9 mouse cellular contexts compared by ENCODE assay signal in the genomic region with DNA sequence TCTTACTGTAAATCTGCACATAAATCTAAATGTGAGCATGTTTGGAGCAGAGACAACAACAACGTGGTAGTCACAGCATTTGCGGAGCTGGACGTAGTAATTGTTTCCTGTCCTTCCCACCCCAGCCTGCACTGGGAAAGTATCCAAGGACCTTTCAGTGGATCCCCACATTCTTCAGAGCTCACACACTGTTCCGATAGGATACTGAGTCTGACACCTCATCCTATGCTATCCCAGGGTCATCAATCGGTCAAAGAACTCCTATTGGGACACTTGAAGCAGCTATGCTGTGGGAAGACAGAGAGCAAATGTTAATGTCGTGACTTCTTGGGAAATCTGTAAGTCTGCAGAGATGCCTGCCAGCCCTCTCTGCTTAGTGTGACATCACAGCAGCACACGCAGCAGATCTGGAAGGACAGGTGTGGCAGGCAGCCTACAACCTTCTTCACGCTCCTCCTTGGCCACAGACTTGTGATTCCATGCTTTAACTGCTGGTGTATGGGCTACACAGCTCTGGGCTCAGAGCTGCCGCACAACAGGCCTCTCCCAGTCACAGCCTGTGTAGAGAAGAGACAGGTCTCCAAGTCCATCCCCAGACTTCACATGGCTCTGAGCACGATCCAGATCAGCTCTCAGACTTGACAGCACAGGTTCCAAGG.
DNase-seq lines count a peak whose midpoint lies in the region; ATAC-seq and TF ChIP-seq lines count a peak whose summit lies in the region.
"Had no signal": no experiment of that assay in that cellular context is flagged by ENCODE, and none has a peak within 500 bp of the region (broad histone marks: within the 10 kb centered on the region; RNA-seq: fewer than 3 reads in every experiment).

No protein-coding gene starts in this region.

- no peak overlapping the region for H3K27ac ChIP-seq in hindbrain, embryonic 16.5 days (ENCODE audit: low read depth, low read length)
- no peak overlapping the region for H3K27ac ChIP-seq in hindbrain, embryonic 10.5 days
- peak overlapping the region; percentile 74; the same call in 1 of the 2 replicates for H3K27ac ChIP-seq in embryonic fibroblast, embryonic 13.5 days (ENCODE audit: insufficient read depth, low read length)
- H3K27ac ChIP-seq in kidney, embryonic 14.5 days (ENCODE audit: low read depth, low read length) = peak overlapping the region; percentile 51; the same call in 1 of the 2 replicates
- H3K27ac ChIP-seq: embryonic facial prominence, embryonic 13.5 days had no signal

- no peaks in the 10 kb centered on the region for H3K27me3 ChIP-seq in hindbrain, embryonic 16.5 days (replicated peaks; ENCODE audit: control insufficient read depth, insufficient read depth, low read length)
- no peaks in the 10 kb centered on the region for H3K27me3 ChIP-seq in hindbrain, embryonic 10.5 days (ENCODE audit: insufficient read depth, poor library complexity, severe bottlenecking)
- H3K27me3 ChIP-seq in kidney, embryonic 14.5 days (ENCODE audit: control insufficient read depth, insufficient read depth, low read length) = no peaks in the 10 kb centered on the region
- H3K27me3 ChIP-seq: embryonic facial prominence, embryonic 13.5 days had no signal

- DNase-seq in hindbrain, embryonic 10.5 days (ENCODE audit: low spot score) = no peak
- peak; percentile 61 to 76 for DNase-seq in lung, postnatal 4 days
- DNase-seq in layer of hippocampus, adult 9-11 months = no peak
- DNase-seq in frontal cortex, postnatal 10 days (ENCODE audit: low spot score in 2 of 2) = no peak
- DNase-seq: cerebellum, postnatal 14 days had no signal

- WGBS in hindbrain, embryonic 16.5 days = 72% methylated on average over 10 of the region's 10 CpGs
- WGBS in hindbrain, embryonic 10.5 days = 84% methylated on average over 10 of the region's 10 CpGs
- WGBS in kidney, embryonic 14.5 days = 60% methylated on average over 10 of the region's 10 CpGs

- H3K4me3 ChIP-seq in hindbrain, embryonic 16.5 days (ENCODE audit: low read length) = no peak overlapping the region
- H3K4me3 ChIP-seq in hindbrain, embryonic 10.5 days = no peak overlapping the region
- no peak overlapping the region for H3K4me3 ChIP-seq in embryonic fibroblast, embryonic 13.5 days (ENCODE audit: insufficient read depth, low read length)
- H3K4me3 ChIP-seq in kidney, embryonic 14.5 days (ENCODE audit: low read length) = no peak overlapping the region
- H3K4me3 ChIP-seq: embryonic facial prominence, embryonic 13.5 days had no signal

- TF ChIP-seq POLR2A in embryonic fibroblast, embryonic 13.5 days (IDR thresholded peaks at IDR 0.05; ENCODE audit: low read depth, low read length) = no peak

- no peaks in the 10 kb centered on the region for H3K4me1 ChIP-seq in hindbrain, embryonic 16.5 days (ENCODE audit: control insufficient read depth, insufficient read depth, low read depth, low read length)
- peaks cover 4% of the 10 kb centered on the region; the same call in 1 of the 2 replicates for H3K4me1 ChIP-seq in hindbrain, embryonic 10.5 days (replicated peaks)
- peaks cover 9% of the 10 kb centered on the region for H3K4me1 ChIP-seq in embryonic fibroblast, embryonic 13.5 days (ENCODE audit: control insufficient read depth, insufficient read depth, low read length)
- peaks cover 6% of the 10 kb centered on the region; the same call in 1 of the 2 replicates for H3K4me1 ChIP-seq in kidney, embryonic 14.5 days (ENCODE audit: control insufficient read depth, insufficient read depth, low read length)

- H3K4me2 ChIP-seq in hindbrain, embryonic 16.5 days (ENCODE audit: low read length) = no peak overlapping the region
- no peak overlapping the region for H3K4me2 ChIP-seq in kidney, embryonic 14.5 days (replicated peaks; ENCODE audit: low read depth, low read length)
- H3K4me2 ChIP-seq: embryonic facial prominence, embryonic 13.5 days had no signal

- H3K9me3 ChIP-seq in hindbrain, embryonic 16.5 days (ENCODE audit: control insufficient read depth, low read length) = no peaks in the 10 kb centered on the region
- H3K9me3 ChIP-seq in hindbrain, embryonic 10.5 days = no peaks in the 10 kb centered on the region
- H3K9me3 ChIP-seq in kidney, embryonic 14.5 days (ENCODE audit: control insufficient read depth, low read length) = no peaks in the 10 kb centered on the region
- H3K9me3 ChIP-seq: embryonic facial prominence, embryonic 13.5 days had no signal

- no peak for ATAC-seq in hindbrain, embryonic 16.5 days
- no peak for ATAC-seq in kidney, embryonic 14.5 days (ENCODE audit: low FRiP score, low TSS enrichment)

- TF ChIP-seq CTCF in embryonic fibroblast, embryonic 13.5 days (IDR thresholded peaks at IDR 0.05; ENCODE audit: borderline replicate concordance, insufficient read depth, low read length) = no peak

- 0 out of 2 replicates have a peak overlapping the region, but pooled peaks have one; percentile 7 for H3K9ac ChIP-seq in hindbrain, embryonic 16.5 days (ENCODE audit: low read depth, low read length)
- H3K9ac ChIP-seq in kidney, embryonic 14.5 days (ENCODE audit: low read depth, low read length) = peak overlapping the region; percentile 34; the same call in 1 of the 2 replicates
- H3K9ac ChIP-seq: embryonic facial prominence, embryonic 13.5 days had no signal

- no peaks in the 10 kb centered on the region for H3K36me3 ChIP-seq in hindbrain, embryonic 16.5 days (ENCODE audit: control insufficient read depth, insufficient read depth, low read length)
- no peaks in the 10 kb centered on the region for H3K36me3 ChIP-seq in hindbrain, embryonic 10.5 days
- H3K36me3 ChIP-seq in kidney, embryonic 14.5 days (ENCODE audit: control insufficient read depth, insufficient read depth, low read length) = no peaks in the 10 kb centered on the region
- H3K36me3 ChIP-seq: embryonic facial prominence, embryonic 13.5 days had no signal

Comparison
In these comparisons a context has a peak if more than half of its experiments do, and no peak if none do; other contexts are left out.
1. H3K27ac ChIP-seq: peak in embryonic fibroblast, embryonic 13.5 days (single experiment) and kidney, embryonic 14.5 days (single experiment); none in hindbrain, embryonic 16.5 days (single experiment) and hindbrain, embryonic 10.5 days (single experiment).
2. DNase-seq: peak in lung, postnatal 4 days (2 of 2); none in hindbrain, embryonic 10.5 days (single experiment), layer of hippocampus, adult 9-11 months (single experiment) and frontal cortex, postnatal 10 days (0 of 2).